8 mouse cellular contexts compared by ENCODE assay signal in genomic region chr11:97985727-97986677, GRCm38 (mm10). TPM values are rescaled to one million over a fixed set of nuclear protein-coding genes. Genes with fewer than 3 reads are reported as not detected.
DNase-seq lines count a peak whose midpoint lies in the region; ATAC-seq and TF ChIP-seq lines count a peak whose summit lies in the region.

Gene Plxdc1, minus strand, starts transcription at chr11:97986444.

- peaks cover 38% of the 10 kb centered on the region for H3K27me3 ChIP-seq in heart, embryonic 15.5 days
- peaks cover 37% of the 10 kb centered on the region for H3K27me3 ChIP-seq in limb, embryonic 13.5 days
- H3K27me3 ChIP-seq in myocyte (ENCODE audit: control insufficient read depth, insufficient read depth, insufficient read length), result no peaks in the 10 kb centered on the region

- peak within 1 kb of the TSS; percentile 96 for H3K4me2 ChIP-seq in heart, embryonic 15.5 days
- H3K4me2 ChIP-seq in limb, embryonic 13.5 days (replicated peaks), result peak within 1 kb of the TSS; percentile 88
- peak within 1 kb of the TSS; percentile 83 for H3K4me2 ChIP-seq in myocyte (ENCODE audit: low read depth)

- WGBS in heart, embryonic 15.5 days, result 3% methylated on average over 61 of the region's 74 CpGs
- WGBS in limb, embryonic 13.5 days, result 3% methylated on average over 68 of the region's 74 CpGs

- DNase-seq in CD4-positive, CD25-positive, alpha-beta regulatory T cell, adult 2 months (ENCODE audit: low read depth, low spot score), result peak; percentile 64
- DNase-seq in right cerebral cortex, postnatal 25 days, result peak; percentile 65
- no peak for DNase-seq in right cerebral cortex, adult 2 months (ENCODE audit: low spot score in 2 of 2)
- peak; percentile 35 to 37 for DNase-seq in urinary bladder, postnatal 36 days (ENCODE audit: low spot score in 2 of 2)

- peaks cover 36% of the 10 kb centered on the region for H3K4me1 ChIP-seq in heart, embryonic 15.5 days (replicated peaks)
- peaks cover 23% of the 10 kb centered on the region for H3K4me1 ChIP-seq in limb, embryonic 13.5 days

- no peak within 1 kb of the TSS for H3K27ac ChIP-seq in heart, embryonic 15.5 days
- no peak within 1 kb of the TSS for H3K27ac ChIP-seq in limb, embryonic 13.5 days

- H3K79me2 ChIP-seq in myocyte (ENCODE audit: control insufficient read depth, insufficient read depth), result no peaks in the 10 kb centered on the region

- H3K36me3 ChIP-seq in heart, embryonic 15.5 days, result no peaks in the 10 kb centered on the region
- H3K36me3 ChIP-seq in limb, embryonic 13.5 days, result no peaks in the 10 kb centered on the region
- no peaks in the 10 kb centered on the region for H3K36me3 ChIP-seq in myocyte (ENCODE audit: control insufficient read depth, insufficient read depth)

- peak within 1 kb of the TSS; percentile 73 for H3K4me3 ChIP-seq in heart, embryonic 15.5 days
- peak within 1 kb of the TSS; percentile 82 for H3K4me3 ChIP-seq in limb, embryonic 13.5 days
- peak within 1 kb of the TSS; percentile 41 for H3K4me3 ChIP-seq in myocyte

- no peak for TF ChIP-seq POLR2A in myocyte (IDR thresholded peaks at IDR 0.05; ENCODE audit: insufficient read length, low read depth)

- no peak for ATAC-seq in CD4-positive, CD25-positive, alpha-beta regulatory T cell, adult 4 months
- ATAC-seq in heart, embryonic 15.5 days (replicated peaks; ENCODE audit: insufficient number of reproducible peaks, insufficient read depth, low FRiP score, low read depth), result no peak
- ATAC-seq in limb, embryonic 13.5 days (ENCODE audit: low FRiP score, low read depth), result no peak

- H3ac ChIP-seq in myocyte (ENCODE audit: control insufficient read depth, insufficient read length), result peak within 1 kb of the TSS; percentile 15

- no peaks in the 10 kb centered on the region for H3K9me3 ChIP-seq in heart, embryonic 15.5 days (replicated peaks)
- H3K9me3 ChIP-seq in limb, embryonic 13.5 days, result no peaks in the 10 kb centered on the region

- peak within 1 kb of the TSS; percentile 51 for H3K9ac ChIP-seq in heart, embryonic 15.5 days
- peak within 1 kb of the TSS; percentile 69 for H3K9ac ChIP-seq in limb, embryonic 13.5 days

TF ChIP-seq in myocyte, 11 proteins besides CTCF, POLR2A, EP300 and RAD21:
- TF ChIP-seq MAX (IDR thresholded peaks at IDR 0.05; ENCODE audit: low read depth), result no peak
- no peak for TF ChIP-seq TCF12 (IDR thresholded peaks at IDR 0.05; ENCODE audit: insufficient read depth, poor library complexity, severe bottlenecking)
- no peak for TF ChIP-seq SRF (IDR thresholded peaks at IDR 0.05; ENCODE audit: control insufficient read depth, insufficient read length, low read depth)
- no peak for TF ChIP-seq CEBPB (IDR thresholded peaks at IDR 0.05; ENCODE audit: insufficient read depth, poor library complexity, severe bottlenecking)
- TF ChIP-seq MYOD1 (IDR thresholded peaks at IDR 0.05; ENCODE audit: control insufficient read depth in 1 of 3, insufficient read length in 2 of 3, low read depth in 2 of 3), result peak in 1 of 3 experiments; percentile 11
- no peak for TF ChIP-seq REST (IDR thresholded peaks at IDR 0.05; ENCODE audit: insufficient read depth, insufficient read length)
- TF ChIP-seq E2F4 (IDR thresholded peaks at IDR 0.05; ENCODE audit: insufficient read depth), result no peak
- TF ChIP-seq USF1 (IDR thresholded peaks at IDR 0.05; ENCODE audit: low read depth), result no peak
- TF ChIP-seq POLR2AphosphoS2 (IDR thresholded peaks at IDR 0.05; ENCODE audit: insufficient read length, low read depth), result no peak
- TF ChIP-seq TCF3 (IDR thresholded peaks at IDR 0.05; ENCODE audit: insufficient read length, low read depth), result no peak
- TF ChIP-seq MYOG (IDR thresholded peaks at IDR 0.05; ENCODE audit: control insufficient read depth in 1 of 3, insufficient read depth in 1 of 3, insufficient read length in 2 of 3, low read depth in 2 of 3), result peak in 1 of 3 experiments; percentile 4

RNA-seq across cellular contexts. Expression of gene Plxdc1, which starts in this region (rescaled TPM):
- polyA plus RNA-seq in CD4-positive, CD25-positive, alpha-beta regulatory T cell, adult 4 months (2017; shearing (Covaris generic)), result 1 to 10 TPM; 1.8 to 3.7 TPM
- 0.88 and 2.2 TPM in 2 replicates for polyA plus RNA-seq in heart, embryonic 15.5 days (2015; fragmentation: Nextera tagmentation; extraction: Ambion mirVana)
- 0.33 and 0.50 TPM in 2 replicates for polyA plus RNA-seq in limb, embryonic 13.5 days (2015; fragmentation: Nextera tagmentation; extraction: Ambion mirVana)
- polyA plus RNA-seq in myocyte (2012; fragmentation: generic; extraction: Trizol), result 2.7 TPM

Comparison
In these comparisons a context has a peak if more than half of its experiments do, and no peak if none do; other contexts are left out.
1. DNase-seq: peak in CD4-positive, CD25-positive, alpha-beta regulatory T cell, adult 2 months (single experiment), right cerebral cortex, postnatal 25 days (single experiment) and urinary bladder, postnatal 36 days (2 of 2); none in right cerebral cortex, adult 2 months (0 of 2).
2. Peak in every context shown above with its lines, with median percentiles within 50 percentile points of each other: H3K4me2 ChIP-seq and H3K4me3 ChIP-seq.